Mouse (Mus musculus): ENCODE data around the gene Pepd. TPM values are rescaled to one million over a fixed set of nuclear protein-coding genes. Genes with fewer than 3 reads are reported as not detected.

Pepd gene
- 10 to 100 TPM; 53.8 to 54.2 TPM for polyA plus RNA-seq (2017; shearing (Covaris generic))

DNA sequence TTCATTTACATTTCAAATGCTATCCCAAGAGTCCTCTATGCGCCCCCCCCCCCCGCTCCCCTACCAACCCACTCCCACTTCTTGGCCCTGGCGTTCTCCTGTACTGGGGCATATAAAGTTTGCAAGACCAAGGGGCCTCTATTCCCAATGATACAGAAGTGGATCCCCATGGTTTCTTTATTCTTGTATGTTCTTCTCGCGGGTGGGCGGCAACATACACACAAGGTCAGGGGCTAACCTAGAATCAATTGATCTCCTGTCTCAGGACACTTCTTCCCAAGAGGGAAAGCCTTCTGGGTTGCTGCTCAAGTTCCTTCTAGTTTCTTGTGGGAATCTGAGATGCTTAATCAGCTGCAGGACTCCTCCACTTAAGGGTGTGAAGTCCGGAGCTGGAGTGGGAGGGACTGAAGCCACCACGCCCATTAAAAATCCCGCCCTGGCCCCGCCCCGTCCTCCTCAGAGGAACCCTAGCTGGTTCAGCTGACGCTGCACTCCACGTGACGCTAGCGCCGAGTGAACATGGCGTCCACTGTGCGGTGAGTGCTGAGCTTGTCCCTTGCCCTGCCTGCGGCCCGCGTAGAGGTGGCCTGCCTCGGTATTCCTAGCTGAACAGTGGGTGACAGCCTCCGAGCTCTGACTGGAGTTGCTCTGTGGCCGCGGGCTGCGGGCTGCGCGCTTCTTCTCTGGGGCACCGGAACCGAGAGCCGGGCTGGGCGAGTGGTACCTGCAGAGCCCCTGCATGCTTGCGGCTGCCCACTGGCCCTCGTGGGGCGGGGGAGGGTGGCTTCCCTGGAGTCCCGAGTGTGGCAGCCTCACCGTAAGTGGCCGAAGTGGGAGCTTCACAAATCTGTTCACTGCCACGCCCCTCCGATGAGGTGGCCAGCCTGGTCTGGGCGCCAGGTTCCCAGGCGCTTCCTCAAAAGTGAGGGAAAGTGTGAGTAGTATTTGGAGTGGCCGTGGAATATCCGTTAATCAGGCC lies at the start of gene Pepd:
TSS of gene Pepd (plus strand) at position 461 of the 979 bp plus-strand sequence.
- peak; percentile 96 for ATAC-seq

DNA sequence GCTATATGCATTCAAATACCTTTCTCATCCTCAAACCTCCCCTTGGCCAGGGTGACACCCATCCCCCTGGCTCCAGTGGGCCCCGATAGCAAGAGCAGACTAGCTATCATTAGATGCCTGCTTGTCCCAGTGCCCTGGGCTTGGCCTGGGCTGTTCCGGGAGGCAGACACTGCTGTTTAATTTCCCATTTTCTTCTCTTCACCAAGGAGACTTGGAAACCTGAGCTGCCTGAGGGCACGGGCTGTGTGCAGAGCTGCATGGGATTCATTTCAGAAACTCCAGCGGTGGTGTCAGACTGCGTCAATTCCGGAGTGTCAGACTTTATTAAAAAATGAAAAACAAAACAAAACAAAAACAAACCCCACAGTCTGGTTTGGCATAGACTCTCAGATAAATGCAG lies 44.9 kb upstream of the Pepd start:
- ATAC-seq: no peak

DNA sequence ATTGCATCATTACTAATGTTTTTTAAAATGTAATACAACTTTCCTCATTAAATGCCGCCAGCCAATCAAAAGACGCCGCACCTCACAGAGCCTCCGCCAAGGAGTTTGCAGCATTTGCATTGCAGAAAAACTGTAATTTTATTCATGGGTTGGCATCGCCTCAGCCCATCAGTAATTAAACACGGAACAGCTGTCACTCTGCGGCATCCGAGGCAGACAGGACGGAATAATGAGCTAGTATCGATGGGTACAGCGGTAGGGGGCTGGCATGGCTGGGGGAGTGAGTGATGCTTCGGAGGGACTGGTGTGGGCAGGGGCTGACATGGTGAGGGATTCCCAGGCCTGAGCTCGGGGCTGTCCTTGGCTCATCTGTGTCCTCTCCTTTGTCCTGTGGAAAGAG lies 42.5 kb upstream of the Pepd start:
- ATAC-seq: no peak

DNA sequence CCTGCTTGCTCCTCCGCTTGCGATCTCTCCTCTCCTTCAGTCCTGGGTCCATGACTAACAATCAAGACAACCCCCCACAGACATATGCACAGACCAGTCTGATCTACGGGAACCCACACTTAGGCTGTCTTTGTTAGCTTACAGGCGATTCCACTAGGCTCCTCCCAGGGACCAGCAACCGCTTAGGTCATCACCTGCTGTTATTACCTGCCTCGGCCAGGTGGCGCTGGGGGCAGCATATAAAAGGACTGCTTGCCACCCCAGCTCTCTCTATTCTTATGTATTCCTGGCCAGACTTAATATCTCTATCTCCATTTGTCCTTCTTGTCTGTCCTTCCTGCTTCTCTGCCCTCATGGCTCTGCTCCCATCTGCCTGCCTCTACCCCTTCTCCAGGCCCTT lies 35.4 kb upstream of the Pepd start:
- ATAC-seq: no peak

DNA sequence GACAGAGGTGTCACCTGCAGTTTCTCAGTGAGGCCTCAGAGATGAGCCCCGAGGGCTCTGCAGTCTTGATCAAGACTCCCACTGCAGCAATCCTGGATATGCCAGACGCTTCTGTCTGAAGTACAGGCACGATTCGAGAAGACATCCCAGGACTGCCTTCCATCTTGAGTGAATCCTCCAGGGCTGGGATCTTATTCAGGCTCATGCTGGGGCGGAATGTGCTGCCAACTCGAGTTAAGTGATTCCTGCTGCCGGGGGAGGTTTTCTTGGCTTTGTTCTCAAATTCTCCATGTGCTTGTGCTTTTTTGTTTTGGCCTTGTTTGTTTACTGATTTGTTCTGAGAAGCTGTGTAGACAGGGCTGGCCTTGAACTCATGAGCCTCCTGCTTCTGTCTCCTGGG lies 34.4 kb upstream of the Pepd start:
- no peak for ATAC-seq

DNA sequence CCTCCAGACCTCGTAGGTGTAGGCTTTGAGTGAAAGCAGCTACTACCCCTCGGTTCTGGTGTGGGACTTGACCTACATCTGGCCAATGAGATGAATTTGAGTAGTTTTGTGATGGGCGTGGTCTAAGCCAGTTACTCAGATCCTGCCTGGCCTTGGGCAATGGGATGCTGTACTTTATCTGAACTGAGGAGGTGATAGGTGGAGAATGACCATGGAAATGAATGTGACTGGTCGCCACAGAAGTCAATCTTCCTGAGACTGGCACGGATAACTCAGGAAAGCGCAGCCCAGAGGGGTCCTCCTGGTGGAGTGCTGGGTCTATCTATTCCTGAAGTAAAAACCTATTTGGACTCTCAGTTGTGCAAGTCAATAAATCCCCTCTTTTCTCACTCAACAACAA lies 23.7 kb upstream of the Pepd start:
- ATAC-seq: no peak

DNA sequence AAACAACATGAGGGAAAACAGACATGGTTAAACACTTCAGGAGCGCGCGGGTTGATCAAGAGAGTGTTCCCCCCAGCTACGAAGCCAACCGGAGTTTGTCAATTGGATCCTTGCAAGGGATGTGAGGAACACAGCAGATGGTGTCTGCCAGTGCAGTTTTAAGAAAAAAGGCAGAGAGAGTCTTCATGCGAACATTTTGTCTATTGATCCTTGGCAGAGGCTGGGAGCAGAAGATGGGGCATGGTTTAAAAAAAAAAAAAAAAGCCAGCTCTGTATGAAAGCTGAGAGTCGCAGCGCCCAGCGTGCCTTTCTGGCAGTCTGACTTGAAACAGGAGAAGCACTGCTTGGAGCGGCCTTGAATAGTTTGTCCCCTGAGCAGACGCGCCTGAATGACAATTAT lies 23.3 kb upstream of the Pepd start:
- no peak for ATAC-seq

DNA sequence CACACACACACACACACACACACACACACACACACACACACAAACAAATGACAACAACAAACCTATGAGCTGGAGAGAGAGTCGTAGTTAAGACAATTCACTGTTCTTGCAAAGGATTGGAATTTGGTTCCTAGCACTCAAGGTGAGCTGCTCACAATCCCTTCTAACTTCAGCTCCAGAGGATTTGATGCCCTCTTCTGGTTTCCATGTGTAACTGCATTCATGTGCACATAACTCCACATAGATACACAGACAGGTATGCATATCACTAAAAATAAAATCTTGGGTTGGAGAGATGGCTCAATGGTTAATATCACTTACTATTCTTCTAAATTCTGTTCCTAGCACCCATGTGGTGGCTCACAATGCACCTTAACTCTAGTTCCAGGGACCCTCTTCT lies 19.3 kb upstream of the Pepd start:
- ATAC-seq: no peak

DNA sequence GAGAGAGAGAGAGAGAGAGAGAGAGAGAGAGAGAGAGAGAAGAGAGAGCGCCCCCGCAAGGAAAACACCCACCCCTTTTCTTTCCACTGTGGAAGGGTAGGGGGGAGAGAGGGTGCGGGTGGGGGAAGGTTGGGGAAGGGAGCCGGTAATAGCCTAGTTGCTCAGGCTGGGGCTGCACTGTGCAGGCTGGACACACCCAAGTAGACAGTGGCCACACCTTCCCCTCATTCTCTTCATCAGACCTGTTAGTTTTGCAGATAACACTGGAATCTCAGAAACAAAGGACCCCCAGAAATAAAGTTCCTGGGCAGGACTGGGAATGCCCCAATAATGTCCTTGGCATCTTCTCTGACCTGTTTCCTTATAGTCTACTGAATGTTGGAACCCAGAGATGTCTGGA lies 15.7 kb upstream of the Pepd start:
- no peak for ATAC-seq

DNA sequence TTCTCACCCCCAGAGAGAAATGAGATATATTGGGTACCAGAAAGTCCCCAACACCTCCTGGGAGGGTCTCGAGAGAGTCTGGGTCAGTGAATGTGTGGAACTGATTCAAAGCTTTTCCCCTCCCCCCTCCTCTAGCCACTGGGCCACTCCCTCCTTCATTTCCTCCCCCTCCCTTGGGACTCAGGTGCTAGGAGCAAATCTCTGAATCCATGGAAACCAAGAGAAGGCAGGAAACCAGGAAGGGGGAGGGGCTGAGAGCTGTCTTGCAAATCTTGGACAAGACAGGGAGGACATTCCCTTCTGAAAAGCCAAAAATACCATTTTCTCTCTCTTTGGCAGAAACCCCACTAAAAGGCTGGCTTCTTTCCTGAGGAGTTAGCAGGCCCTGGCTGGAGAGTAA lies 15.1 kb upstream of the Pepd start:
- no peak for ATAC-seq

DNA sequence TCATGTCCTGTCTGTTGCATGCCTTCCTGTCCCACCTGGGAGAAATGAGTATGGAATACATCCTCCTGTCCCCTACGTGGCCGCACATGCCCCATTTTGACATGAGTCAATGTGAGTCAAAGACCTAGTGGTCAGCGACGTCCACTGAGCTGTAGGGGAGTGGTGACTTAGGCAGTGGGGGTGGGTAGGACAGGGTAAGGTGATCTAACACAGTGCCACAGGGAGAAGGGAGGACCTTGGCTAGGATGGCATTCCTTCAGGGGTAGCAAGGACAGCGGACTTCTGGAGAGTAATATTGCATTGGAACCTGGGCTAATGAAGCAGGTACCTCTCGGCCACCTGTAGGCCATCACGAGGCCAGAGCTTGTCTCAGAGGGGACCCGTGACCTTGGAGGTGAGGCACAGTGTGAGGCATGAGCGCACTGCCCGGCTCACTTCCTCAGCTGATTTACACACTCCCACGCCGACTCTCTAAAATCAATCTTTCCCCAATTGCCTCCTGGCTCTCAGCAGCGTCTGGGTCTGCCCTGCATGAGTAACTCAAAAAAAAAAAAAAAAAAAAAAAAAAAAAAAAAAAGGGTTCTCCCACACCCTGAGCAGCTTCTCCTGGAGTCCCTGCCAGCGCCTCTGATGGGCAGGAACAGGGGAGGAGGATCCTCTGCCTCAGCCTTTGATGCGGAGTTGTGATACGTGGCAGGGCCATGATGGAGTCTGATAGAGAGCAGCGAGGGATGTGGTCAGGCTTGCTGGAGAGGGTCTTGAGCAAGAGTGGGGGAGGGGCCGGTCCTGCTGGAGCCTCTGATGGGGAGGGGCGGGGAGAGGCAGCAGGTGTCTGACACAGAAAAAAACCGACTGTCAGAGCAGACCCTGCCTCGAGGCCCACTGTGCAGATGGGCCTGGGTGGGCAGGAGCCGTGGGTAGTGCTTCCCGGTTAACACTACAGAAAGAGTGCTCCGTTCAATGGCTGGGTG lies 1.8 kb upstream of the Pepd start:
- ATAC-seq: no peak

DNA sequence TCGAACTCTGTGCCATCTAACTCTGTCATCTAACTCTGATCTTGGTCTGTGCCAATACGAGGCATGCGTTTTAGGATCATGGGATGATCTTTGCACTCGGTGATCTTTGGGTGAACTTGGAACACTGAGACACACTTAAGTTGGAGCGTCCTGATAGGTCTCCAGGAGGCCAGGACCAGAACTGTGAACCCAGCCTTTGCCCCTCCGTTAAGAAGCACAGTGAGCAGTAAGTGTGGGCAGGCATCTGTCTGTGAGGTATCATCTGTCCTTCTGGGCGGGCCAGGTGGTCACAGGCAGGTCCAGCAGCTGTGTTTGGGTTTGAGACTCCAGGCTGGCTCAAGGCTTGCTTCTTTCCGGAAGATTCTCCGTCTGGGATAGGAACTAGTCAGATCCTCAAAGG lies 1.8 kb downstream of the Pepd start:
- no peak for ATAC-seq

DNA sequence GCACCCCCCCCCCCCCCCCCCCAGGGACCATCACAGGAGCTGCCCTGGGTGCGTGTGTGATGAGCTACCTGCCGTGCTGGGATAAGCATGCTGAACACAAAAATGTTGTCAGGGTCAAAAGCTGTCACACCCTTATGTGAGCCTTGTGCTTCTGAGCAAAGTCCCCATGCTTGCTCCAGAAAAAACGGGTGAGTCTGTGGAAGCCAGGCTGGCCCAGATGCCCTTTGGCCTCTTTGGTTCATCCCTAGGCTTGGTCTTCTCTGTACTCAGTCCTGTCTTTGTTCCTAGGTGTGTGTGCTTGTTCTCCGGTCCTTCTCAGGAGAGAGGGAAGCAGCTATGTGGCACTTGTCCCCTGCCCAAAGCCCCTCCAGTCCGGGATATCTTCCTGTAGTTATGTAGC lies 3.4 kb downstream of the Pepd start:
- no peak for ATAC-seq

DNA sequence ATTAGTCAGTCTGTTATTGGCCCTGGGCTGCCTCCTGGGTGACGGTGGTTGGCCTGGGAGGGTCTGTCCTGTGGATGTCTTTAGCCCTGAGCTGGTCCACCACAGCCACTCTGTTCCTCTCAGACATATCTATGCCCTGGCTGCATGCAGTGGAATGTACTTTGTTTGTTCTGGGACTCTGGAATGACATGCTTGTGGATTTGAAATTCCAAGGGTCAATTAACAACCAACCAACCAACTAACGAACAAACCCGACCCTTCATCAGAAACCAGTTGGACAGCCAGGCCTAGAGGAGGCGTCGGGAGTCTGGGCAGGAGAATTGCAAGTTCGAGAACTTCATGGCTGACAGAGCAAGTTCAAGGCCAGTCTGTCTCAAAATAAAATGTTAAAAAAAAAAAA lies 5.4 kb downstream of the Pepd start:
- ATAC-seq: no peak

DNA sequence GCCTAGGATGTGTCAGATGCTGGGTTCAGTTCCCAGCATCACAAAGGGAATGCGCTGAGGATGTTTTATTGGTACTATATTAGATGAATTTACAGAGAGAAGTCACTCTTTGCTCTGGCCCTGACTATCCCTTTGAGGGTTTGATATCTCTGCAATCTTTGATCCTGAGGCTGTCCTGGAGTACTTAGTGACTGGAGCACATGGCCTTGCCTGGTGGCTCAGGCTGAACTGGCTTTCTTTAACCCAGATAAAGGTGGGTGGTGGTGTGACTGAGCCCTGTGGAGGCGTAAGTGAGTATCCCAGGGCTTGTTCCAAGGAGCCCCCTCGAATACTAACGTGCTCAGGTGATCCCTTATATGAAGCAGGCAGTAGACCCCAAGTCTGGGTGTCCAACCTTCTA lies 5.8 kb downstream of the Pepd start:
- no peak for ATAC-seq

DNA sequence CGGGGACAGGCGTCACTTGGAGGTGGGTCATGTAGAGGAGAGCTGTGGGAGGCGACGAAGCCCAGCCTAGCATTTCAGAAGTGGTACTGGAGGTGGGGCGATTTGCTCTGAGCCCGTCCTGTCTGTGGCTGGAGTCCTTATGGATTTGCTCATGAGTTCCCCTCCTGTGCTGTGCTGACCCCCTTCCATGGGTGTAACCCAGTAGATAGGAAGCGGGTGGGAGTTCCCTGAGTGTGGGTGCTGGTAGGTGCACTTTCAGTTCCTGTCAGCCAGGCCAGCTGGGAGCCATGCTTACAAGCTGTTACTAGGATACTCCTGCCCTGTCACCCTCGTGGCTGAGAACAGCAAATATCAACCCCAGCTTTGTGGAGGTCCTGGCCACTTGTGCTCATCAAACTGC lies 6.2 kb downstream of the Pepd start:
- no peak for ATAC-seq

DNA sequence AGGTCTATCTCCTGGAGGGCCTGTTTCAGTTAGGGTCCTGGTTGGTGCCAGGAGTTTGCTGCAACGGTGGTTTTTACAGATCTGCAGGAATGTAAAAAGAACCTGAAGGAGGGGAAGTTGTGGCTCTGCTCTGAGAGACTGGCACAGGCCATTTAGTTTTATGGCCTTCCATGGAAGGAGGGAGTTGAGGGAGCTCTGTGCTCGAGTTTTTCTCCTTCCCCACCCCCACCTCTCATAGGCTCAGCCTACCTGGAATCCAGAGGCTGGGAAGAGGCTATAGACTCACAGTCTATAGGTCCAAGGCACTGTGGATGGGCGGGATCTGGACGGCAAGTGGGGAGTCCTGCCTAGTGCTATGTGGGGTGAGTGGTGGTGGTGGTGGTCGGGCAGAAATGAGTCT lies 6.9 kb downstream of the Pepd start:
- no peak for ATAC-seq

DNA sequence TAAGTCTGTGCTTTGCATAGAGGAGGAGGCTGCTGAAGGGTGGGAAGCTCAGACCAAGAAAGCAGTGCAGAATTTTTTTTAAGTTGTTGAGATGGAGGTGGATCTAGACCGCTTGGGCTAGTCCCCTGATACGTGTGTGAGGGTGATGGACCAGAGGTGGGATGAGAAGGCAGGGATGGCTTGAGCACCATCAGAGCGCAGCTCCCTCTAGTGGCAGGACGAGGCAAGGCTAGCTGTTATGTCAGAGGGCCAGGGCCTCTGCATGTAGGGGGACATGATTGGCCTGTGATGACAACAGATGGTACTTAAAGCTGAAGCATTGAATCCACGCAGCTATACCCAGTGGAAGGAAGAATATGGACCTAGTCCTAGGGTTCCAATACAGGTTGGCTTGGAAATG lies 7.6 kb downstream of the Pepd start:
- peak; percentile 36 for ATAC-seq

DNA sequence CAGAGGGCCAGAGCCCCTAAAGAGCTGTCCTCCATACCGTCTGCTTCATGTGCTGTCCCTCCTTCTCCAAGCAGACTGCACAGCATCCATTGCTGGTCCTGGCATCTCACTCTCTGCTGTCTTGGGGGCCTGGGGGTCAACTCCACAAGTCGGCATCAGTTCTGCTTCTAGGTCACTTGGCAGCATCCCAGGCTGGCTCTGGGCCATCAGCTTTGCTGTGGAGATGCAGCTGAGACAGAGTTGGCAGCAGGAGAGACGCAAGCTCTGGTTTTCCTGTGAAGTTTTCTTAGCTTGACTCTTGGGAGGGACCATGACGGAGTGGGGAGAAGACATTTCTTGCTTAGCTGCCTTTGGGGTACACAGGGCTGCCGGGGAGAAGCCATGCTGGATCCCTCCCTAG lies 13.0 kb downstream of the Pepd start:
- no peak for ATAC-seq

DNA sequence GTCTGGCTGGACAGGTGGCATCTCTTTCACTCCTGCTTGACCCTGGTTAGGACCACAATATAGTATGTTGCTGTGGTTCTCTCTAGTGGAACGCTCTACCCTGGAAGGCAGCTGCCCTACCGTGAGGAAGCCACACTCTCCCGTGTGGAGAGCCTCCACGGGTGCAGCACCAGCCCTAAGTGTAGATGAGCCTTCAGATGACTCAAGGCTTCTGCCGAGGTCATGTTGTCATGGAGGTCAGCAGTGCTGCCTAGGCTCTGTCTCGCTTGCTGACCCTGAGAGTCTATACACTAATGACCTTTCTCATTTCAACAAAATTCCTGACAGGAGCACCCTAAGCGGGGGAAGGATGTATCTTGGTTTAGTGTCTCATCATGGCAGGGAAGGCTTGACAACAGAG lies 13.8 kb downstream of the Pepd start:
- ATAC-seq: no peak

DNA sequence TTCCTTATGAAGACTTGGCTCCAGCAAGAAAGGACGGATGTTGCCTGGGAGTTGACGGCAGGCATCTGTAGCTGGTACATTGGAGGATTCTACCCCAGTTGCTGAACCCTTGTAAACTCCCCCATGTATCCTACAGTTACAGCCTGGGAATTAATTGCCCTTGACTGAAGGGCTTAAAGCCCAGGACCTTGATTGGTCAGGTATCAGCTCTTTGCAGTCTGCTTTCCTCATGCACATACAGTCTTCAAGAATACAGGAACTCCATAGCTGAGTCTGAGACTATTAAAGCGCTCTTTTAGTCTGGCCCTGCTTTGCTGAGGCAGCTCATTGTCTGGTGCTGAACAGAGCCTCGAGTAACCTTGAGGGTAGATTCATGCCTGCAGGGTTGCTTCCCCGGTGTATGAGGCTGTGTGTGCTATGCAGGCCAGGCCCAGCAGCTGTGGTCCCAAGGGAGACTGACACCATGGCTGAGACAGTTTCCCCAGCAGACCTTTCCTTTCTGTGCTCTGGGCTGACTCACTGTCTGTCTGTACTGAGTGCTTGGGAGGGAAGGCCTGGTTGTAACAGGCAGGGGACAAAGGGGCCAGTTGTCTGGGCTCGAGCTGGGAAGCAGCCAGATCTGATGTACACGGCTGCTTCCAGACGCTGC lies 17.6 kb downstream of the Pepd start:
- no peak for ATAC-seq

DNA sequence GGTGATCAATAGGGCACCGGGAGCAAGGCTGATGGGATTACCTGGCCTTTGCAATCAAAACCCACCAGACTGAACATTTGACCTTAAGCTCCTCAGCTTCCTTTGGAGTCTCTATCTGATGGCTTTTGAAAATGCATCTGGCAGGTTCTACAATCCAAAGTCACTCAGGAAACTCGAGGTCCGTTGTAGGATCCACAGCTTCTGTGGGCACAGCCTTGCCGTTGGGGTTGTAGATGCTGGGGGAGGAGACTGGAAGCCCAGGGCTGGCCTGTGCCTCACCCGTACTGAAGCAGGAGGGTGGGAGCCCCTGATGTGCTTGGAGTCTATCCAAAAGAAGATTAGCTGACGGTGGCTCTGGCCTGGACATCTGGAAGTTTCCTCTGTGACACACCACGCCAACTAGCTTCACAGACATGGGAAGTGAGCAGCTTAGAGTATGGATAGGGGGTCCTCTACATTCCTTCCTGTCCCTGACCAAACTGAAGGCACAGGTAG lies 18.1 kb downstream of the Pepd start:
- ATAC-seq: no peak

DNA sequence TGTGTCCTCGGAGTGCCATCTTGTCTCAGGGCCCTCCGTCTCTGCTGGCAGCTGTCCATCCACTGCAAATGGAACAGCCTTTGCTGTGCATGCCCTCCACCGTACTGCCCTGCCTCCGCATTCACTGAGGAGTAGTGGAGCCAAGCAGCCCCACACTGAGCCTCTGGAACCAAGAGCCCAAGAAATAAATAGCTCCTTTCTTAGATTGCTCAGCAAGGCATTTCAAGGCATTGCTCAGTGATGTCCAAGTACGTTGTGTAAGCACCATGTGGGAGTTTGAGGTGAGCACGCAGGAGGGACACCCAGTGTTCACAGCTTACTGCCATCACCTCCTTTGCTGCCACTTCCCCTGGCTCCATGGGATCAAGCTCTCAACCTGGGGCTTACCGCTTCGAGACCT lies 20.5 kb downstream of the Pepd start:
- ATAC-seq: no peak

All from activated CD4-positive, CD25-positive, alpha-beta regulatory T cell, adult 4 months (primary cell).